Mouse (Mus musculus): ENCODE results near the gene 4930426L09Rik. TPM values are rescaled to one million over a fixed set of nuclear protein-coding genes. Genes with fewer than 3 reads are reported as not detected.

The 4930426L09Rik gene
- 0.18 and 0.52 TPM in 2 replicates for polyA plus RNA-seq (2015; fragmentation: Nextera tagmentation; extraction: Ambion mirVana)

- Histone ChIP-seq H3K4me1 (ENCODE audit: control insufficient read depth, insufficient read depth, low read depth, low read length) (peaks cover 13% of the 10 kb centered on the region), H3K27me3 (replicated peaks; ENCODE audit: control insufficient read depth, insufficient read depth, low read length) (no peaks in the 10 kb centered on the region), H3K9me3 (ENCODE audit: control insufficient read depth, low read length) (no peaks in the 10 kb centered on the region), H3K4me3 (ENCODE audit: low read length) (peak within 1 kb of the TSS; percentile 92), H3K27ac (ENCODE audit: low read depth, low read length) (peak within 1 kb of the TSS; percentile 90), H3K4me2 (ENCODE audit: low read length) (peak within 1 kb of the TSS; percentile 98), H3K9ac (ENCODE audit: low read depth, low read length) (peak within 1 kb of the TSS; percentile 87), H3K36me3 (ENCODE audit: control insufficient read depth, insufficient read depth, low read length) (no peaks in the 10 kb centered on the region)
- peak; percentile 98 for ATAC-seq
- under 1% methylated on average over 44 of the region's 66 CpGs for WGBS
Observed at GRCm38 (mm10) chr2:18998054-18998478, at the start of gene 4930426L09Rik, which contains the start of gene Pip4k2a. Gene 4930426L09Rik (plus strand): TSS chr2:18998343. Gene Pip4k2a (minus strand): TSS chr2:18998126.

- Histone ChIP-seq H3K4me1 (ENCODE audit: control insufficient read depth, insufficient read depth, low read depth, low read length) (peaks cover under 1% of the 10 kb centered on the region; the same call in 1 of the 2 replicates), H3K27ac (ENCODE audit: low read depth, low read length) (no peak overlapping the region), H3K9ac (ENCODE audit: low read depth, low read length) (no peak overlapping the region), H3K4me3 (ENCODE audit: low read length) (no peak overlapping the region), H3K9me3 (ENCODE audit: control insufficient read depth, low read length) (no peaks in the 10 kb centered on the region), H3K27me3 (replicated peaks; ENCODE audit: control insufficient read depth, insufficient read depth, low read length) (no peaks in the 10 kb centered on the region), H3K4me2 (ENCODE audit: low read length) (no peak overlapping the region), H3K36me3 (ENCODE audit: control insufficient read depth, insufficient read depth, low read length) (no peaks in the 10 kb centered on the region)
- WGBS = 92% methylated on average over 7 of the region's 7 CpGs
- ATAC-seq = no peak
Observed at GRCm38 (mm10) chr2:18948741-18949140, 49.4 kb upstream of the 4930426L09Rik start.

- Histone ChIP-seq H3K4me2 (ENCODE audit: low read length) (no peak overlapping the region), H3K9me3 (ENCODE audit: control insufficient read depth, low read length) (no peaks in the 10 kb centered on the region), H3K4me3 (ENCODE audit: low read length) (no peak overlapping the region), H3K27me3 (replicated peaks; ENCODE audit: control insufficient read depth, insufficient read depth, low read length) (no peaks in the 10 kb centered on the region), H3K9ac (ENCODE audit: low read depth, low read length) (no peak overlapping the region), H3K27ac (ENCODE audit: low read depth, low read length) (no peak overlapping the region), H3K4me1 (ENCODE audit: control insufficient read depth, insufficient read depth, low read depth, low read length) (no peaks in the 10 kb centered on the region; the same call in 1 of the 2 replicates), H3K36me3 (ENCODE audit: control insufficient read depth, insufficient read depth, low read length) (no peaks in the 10 kb centered on the region)
- WGBS = 79% methylated on average over 2 of the region's 2 CpGs
- ATAC-seq = no peak
Observed at GRCm38 (mm10) chr2:18950758-18951157, 47.4 kb upstream of the 4930426L09Rik start.

GRCm38 (mm10) chr2:18952102-18952673, 46.0 kb upstream of the 4930426L09Rik start:
- H3K4me2 ChIP-seq (ENCODE audit: low read length) = no peak overlapping the region
- H3K4me3 ChIP-seq (ENCODE audit: low read length) = no peak overlapping the region
- WGBS = 73% methylated on average over 7 of the region's 7 CpGs
- no peaks in the 10 kb centered on the region for H3K36me3 ChIP-seq (ENCODE audit: control insufficient read depth, insufficient read depth, low read length)
- no peaks in the 10 kb centered on the region for H3K27me3 ChIP-seq (replicated peaks; ENCODE audit: control insufficient read depth, insufficient read depth, low read length)
- no peaks in the 10 kb centered on the region for H3K4me1 ChIP-seq (ENCODE audit: control insufficient read depth, insufficient read depth, low read depth, low read length)
- no peaks in the 10 kb centered on the region for H3K9me3 ChIP-seq (ENCODE audit: control insufficient read depth, low read length)
- no peak overlapping the region for H3K9ac ChIP-seq (ENCODE audit: low read depth, low read length)
- no peak overlapping the region for H3K27ac ChIP-seq (ENCODE audit: low read depth, low read length)
- no peak for ATAC-seq

GRCm38 (mm10) chr2:18954422-18954821, 43.7 kb upstream of the 4930426L09Rik start:
- Histone ChIP-seq H3K27ac (ENCODE audit: low read depth, low read length) (no peak overlapping the region), H3K9me3 (ENCODE audit: control insufficient read depth, low read length) (no peaks in the 10 kb centered on the region), H3K9ac (ENCODE audit: low read depth, low read length) (no peak overlapping the region), H3K27me3 (replicated peaks; ENCODE audit: control insufficient read depth, insufficient read depth, low read length) (no peaks in the 10 kb centered on the region), H3K36me3 (ENCODE audit: control insufficient read depth, insufficient read depth, low read length) (no peaks in the 10 kb centered on the region), H3K4me3 (ENCODE audit: low read length) (no peak overlapping the region), H3K4me2 (ENCODE audit: low read length) (no peak overlapping the region), H3K4me1 (ENCODE audit: control insufficient read depth, insufficient read depth, low read depth, low read length) (no peaks in the 10 kb centered on the region)
- 75% methylated on average over 4 of the region's 4 CpGs for WGBS
- ATAC-seq = no peak

GRCm38 (mm10) chr2:18955022-18955421, 43.1 kb upstream of the 4930426L09Rik start:
- Histone ChIP-seq H3K4me1 (ENCODE audit: control insufficient read depth, insufficient read depth, low read depth, low read length) (no peaks in the 10 kb centered on the region), H3K9ac (ENCODE audit: low read depth, low read length) (no peak overlapping the region), H3K27me3 (replicated peaks; ENCODE audit: control insufficient read depth, insufficient read depth, low read length) (no peaks in the 10 kb centered on the region), H3K9me3 (ENCODE audit: control insufficient read depth, low read length) (no peaks in the 10 kb centered on the region), H3K27ac (ENCODE audit: low read depth, low read length) (no peak overlapping the region), H3K4me3 (ENCODE audit: low read length) (no peak overlapping the region), H3K36me3 (ENCODE audit: control insufficient read depth, insufficient read depth, low read length) (no peaks in the 10 kb centered on the region), H3K4me2 (ENCODE audit: low read length) (no peak overlapping the region)
- ATAC-seq = no peak
- 28% methylated on average over 4 of the region's 4 CpGs for WGBS

GRCm38 (mm10) chr2:18955671-18956070, 42.5 kb upstream of the 4930426L09Rik start:
- no peak overlapping the region for H3K4me3 ChIP-seq (ENCODE audit: low read length)
- H3K4me2 ChIP-seq (ENCODE audit: low read length) = no peak overlapping the region
- no peaks in the 10 kb centered on the region for H3K4me1 ChIP-seq (ENCODE audit: control insufficient read depth, insufficient read depth, low read depth, low read length)
- WGBS = 94% methylated on average over 13 of the region's 13 CpGs
- no peak overlapping the region for H3K9ac ChIP-seq (ENCODE audit: low read depth, low read length)
- ATAC-seq = no peak
- H3K27ac ChIP-seq (ENCODE audit: low read depth, low read length) = no peak overlapping the region
- no peaks in the 10 kb centered on the region for H3K9me3 ChIP-seq (ENCODE audit: control insufficient read depth, low read length)
- H3K36me3 ChIP-seq (ENCODE audit: control insufficient read depth, insufficient read depth, low read length) = no peaks in the 10 kb centered on the region
- no peaks in the 10 kb centered on the region for H3K27me3 ChIP-seq (replicated peaks; ENCODE audit: control insufficient read depth, insufficient read depth, low read length)

- 81% methylated on average over 3 of the region's 3 CpGs for WGBS
Observed at GRCm38 (mm10) chr2:18956424-18956823, 41.7 kb upstream of the 4930426L09Rik start.

GRCm38 (mm10) chr2:18956945-18957344, 41.2 kb upstream of the 4930426L09Rik start:
- Histone ChIP-seq H3K9ac (ENCODE audit: low read depth, low read length) (no peak overlapping the region), H3K27ac (ENCODE audit: low read depth, low read length) (no peak overlapping the region), H3K4me2 (ENCODE audit: low read length) (no peak overlapping the region), H3K4me1 (ENCODE audit: control insufficient read depth, insufficient read depth, low read depth, low read length) (no peaks in the 10 kb centered on the region), H3K9me3 (ENCODE audit: control insufficient read depth, low read length) (no peaks in the 10 kb centered on the region), H3K36me3 (ENCODE audit: control insufficient read depth, insufficient read depth, low read length) (no peaks in the 10 kb centered on the region), H3K4me3 (ENCODE audit: low read length) (no peak overlapping the region), H3K27me3 (replicated peaks; ENCODE audit: control insufficient read depth, insufficient read depth, low read length) (no peaks in the 10 kb centered on the region)
- WGBS = 59% methylated on average over 7 of the region's 7 CpGs
- ATAC-seq = no peak

More at GRCm38 (mm10) chr2:18956424-18956823, 41.7 kb upstream of the 4930426L09Rik start:
- ATAC-seq = no peak
- Histone ChIP-seq H3K27me3 (replicated peaks; ENCODE audit: control insufficient read depth, insufficient read depth, low read length) (no peaks in the 10 kb centered on the region), H3K9ac (ENCODE audit: low read depth, low read length) (no peak overlapping the region), H3K9me3 (ENCODE audit: control insufficient read depth, low read length) (no peaks in the 10 kb centered on the region), H3K4me1 (ENCODE audit: control insufficient read depth, insufficient read depth, low read depth, low read length) (no peaks in the 10 kb centered on the region), H3K36me3 (ENCODE audit: control insufficient read depth, insufficient read depth, low read length) (no peaks in the 10 kb centered on the region), H3K4me2 (ENCODE audit: low read length) (no peak overlapping the region), H3K4me3 (ENCODE audit: low read length) (no peak overlapping the region), H3K27ac (ENCODE audit: low read depth, low read length) (no peak overlapping the region)
